Mouse (Mus musculus) spleen, adult 2 months (tissue): ENCODE results near the gene Spsb2.

Source experiments
- CTCF ChIP-seq: fragments of 200-500 bp; IDR thresholded peaks from 2 replicates; pipeline ENCODE4 v1.5.1; 2011; ENCODE audit warnings: mild to moderate bottlenecking, inconsistent platforms; ENCODE audit not compliant: insufficient read depth, insufficient read length, insufficient replicate concordance; ENCODE audit errors: extremely low read depth
- POLR2A ChIP-seq: fragments of 200-500 bp; IDR thresholded peaks from 2 replicates; pipeline ENCODE4 v1.6.1; 2011; ENCODE audit warnings: low read depth, low read length, inconsistent platforms

- peak; percentile 88; the same call in 1 of the 2 replicates for TF ChIP-seq CTCF
- no peak for TF ChIP-seq POLR2A
These were observed 38.8 kb downstream of the Spsb2 start for GRCm38 (mm10) chr6:124847305-124847704.
